Mouse (Mus musculus): ENCODE results near the gene Ugt1a7c. TPM values are rescaled to one million over a fixed set of nuclear protein-coding genes. Genes with fewer than 3 reads are reported as not detected.
"Not testable (repeated sequence)": the region's sequence is repeated elsewhere in the genome, so short reads cannot be mapped to it uniquely, and the experiment has no call there.

The Ugt1a7c gene
- 1.3 and 1.5 TPM in 2 replicates for polyA plus RNA-seq (2014; fragmentation: Nextera tagmentation; extraction: Ambion mirVana)

- no peak for DNase-seq (ENCODE audit: low spot score)
- H3K9me3 ChIP-seq (ENCODE audit: control insufficient read depth, low read length), result no peaks in the 10 kb centered on the region
These were observed at the start of gene Ugt1a7c for GRCm38 (mm10) chr1:88094941-88095492. Gene Ugt1a7c, plus strand, starts transcription at chr1:88095062.

GRCm38 (mm10) chr1:88047408-88047807 is 47.5 kb upstream of the Ugt1a7c start:
- not testable (repeated sequence) for H3K36me3 ChIP-seq (replicated peaks; ENCODE audit: control insufficient read depth, insufficient read depth); H3K4me1 ChIP-seq (replicated peaks; ENCODE audit: control insufficient read depth, insufficient read depth, low read length); H3K27ac ChIP-seq; H3K4me3 ChIP-seq (replicated peaks; ENCODE audit: low read length); ATAC-seq (ENCODE audit: low FRiP score); H3K4me2 ChIP-seq (replicated peaks); H3K9ac ChIP-seq; H3K9me3 ChIP-seq (ENCODE audit: control insufficient read depth, low read length); DNase-seq (ENCODE audit: low spot score); H3K27me3 ChIP-seq (ENCODE audit: control insufficient read depth, insufficient read depth, low read length)
- WGBS, result 84% methylated on average over 2 of the region's 2 CpGs

More at GRCm38 (mm10) chr1:88094941-88095492, at the start of gene Ugt1a7c:
- no peaks in the 10 kb centered on the region for H3K4me1 ChIP-seq (replicated peaks; ENCODE audit: control insufficient read depth, insufficient read depth, low read length)
- ATAC-seq (ENCODE audit: low FRiP score), result no peak
- H3K27me3 ChIP-seq (ENCODE audit: control insufficient read depth, insufficient read depth, low read length), result no peaks in the 10 kb centered on the region
- H3K36me3 ChIP-seq (replicated peaks; ENCODE audit: control insufficient read depth, insufficient read depth), result no peaks in the 10 kb centered on the region
- no peak within 1 kb of the TSS for H3K4me3 ChIP-seq (replicated peaks; ENCODE audit: low read length)
- WGBS, result 72% methylated on average over 10 of the region's 10 CpGs
- H3K9ac ChIP-seq, result no peak within 1 kb of the TSS
- no peak within 1 kb of the TSS for H3K27ac ChIP-seq
- H3K4me2 ChIP-seq (replicated peaks), result no peak within 1 kb of the TSS

- WGBS, result 92% methylated on average over 1 of the region's 1 CpGs
- H3K27me3 ChIP-seq (ENCODE audit: control insufficient read depth, insufficient read depth, low read length), result no peaks in the 10 kb centered on the region
These were observed 39.8 kb upstream of the Ugt1a7c start, which contains the start of gene Ugt1a10 for GRCm38 (mm10) chr1:88055088-88055487. Gene Ugt1a10, plus strand, starts transcription at chr1:88055388.

GRCm38 (mm10) chr1:88066472-88067102 is 28.3 kb upstream of the Ugt1a7c start:
- not testable (repeated sequence) for H3K9me3 ChIP-seq (ENCODE audit: control insufficient read depth, low read length); DNase-seq (ENCODE audit: low spot score); H3K27me3 ChIP-seq (ENCODE audit: control insufficient read depth, insufficient read depth, low read length); H3K4me3 ChIP-seq (replicated peaks; ENCODE audit: low read length); H3K36me3 ChIP-seq (replicated peaks; ENCODE audit: control insufficient read depth, insufficient read depth); H3K9ac ChIP-seq; H3K4me1 ChIP-seq (replicated peaks; ENCODE audit: control insufficient read depth, insufficient read depth, low read length); H3K27ac ChIP-seq; ATAC-seq (ENCODE audit: low FRiP score); H3K4me2 ChIP-seq (replicated peaks)
- 73% methylated on average over 1 of the region's 2 CpGs for WGBS

More at GRCm38 (mm10) chr1:88055088-88055487, 39.8 kb upstream of the Ugt1a7c start, which contains the start of gene Ugt1a10:
- Histone ChIP-seq H3K36me3 (replicated peaks; ENCODE audit: control insufficient read depth, insufficient read depth) (no peaks in the 10 kb centered on the region), H3K9ac (no peak within 1 kb of the TSS), H3K4me1 (replicated peaks; ENCODE audit: control insufficient read depth, insufficient read depth, low read length) (no peaks in the 10 kb centered on the region), H3K27ac (no peak within 1 kb of the TSS), H3K9me3 (ENCODE audit: control insufficient read depth, low read length) (no peaks in the 10 kb centered on the region), H3K4me2 (replicated peaks) (no peak within 1 kb of the TSS), H3K4me3 (replicated peaks; ENCODE audit: low read length) (no peak within 1 kb of the TSS)
- ATAC-seq (ENCODE audit: low FRiP score) (no peak), DNase-seq (ENCODE audit: low spot score) (no peak)

GRCm38 (mm10) chr1:88070495-88070894 is 24.4 kb upstream of the Ugt1a7c start, which contains the start of gene Ugt1a9:
Gene Ugt1a9, plus strand, starts transcription at chr1:88070800.
- no peaks in the 10 kb centered on the region for H3K27me3 ChIP-seq (ENCODE audit: control insufficient read depth, insufficient read depth, low read length)
- H3K4me2 ChIP-seq (replicated peaks), result no peak within 1 kb of the TSS

GRCm38 (mm10) chr1:88070902-88071301 is 24.0 kb upstream of the Ugt1a7c start:
- no peak overlapping the region for H3K4me3 ChIP-seq (replicated peaks; ENCODE audit: low read length)
- no peaks in the 10 kb centered on the region for H3K27me3 ChIP-seq (ENCODE audit: control insufficient read depth, insufficient read depth, low read length)
- ATAC-seq (ENCODE audit: low FRiP score), result no peak
- no peaks in the 10 kb centered on the region for H3K9me3 ChIP-seq (ENCODE audit: control insufficient read depth, low read length)
- H3K4me1 ChIP-seq (replicated peaks; ENCODE audit: control insufficient read depth, insufficient read depth, low read length), result no peaks in the 10 kb centered on the region
- 88% methylated on average over 4 of the region's 4 CpGs for WGBS
- H3K36me3 ChIP-seq (replicated peaks; ENCODE audit: control insufficient read depth, insufficient read depth), result no peaks in the 10 kb centered on the region
- no peak overlapping the region for H3K27ac ChIP-seq
- no peak for DNase-seq (ENCODE audit: low spot score)
- no peak overlapping the region for H3K4me2 ChIP-seq (replicated peaks)
- no peak overlapping the region for H3K9ac ChIP-seq

More at GRCm38 (mm10) chr1:88070495-88070894, 24.4 kb upstream of the Ugt1a7c start, which contains the start of gene Ugt1a9:
- Histone ChIP-seq H3K36me3 (replicated peaks; ENCODE audit: control insufficient read depth, insufficient read depth) (no peaks in the 10 kb centered on the region), H3K27ac (no peak within 1 kb of the TSS), H3K9me3 (ENCODE audit: control insufficient read depth, low read length) (no peaks in the 10 kb centered on the region), H3K4me1 (replicated peaks; ENCODE audit: control insufficient read depth, insufficient read depth, low read length) (no peaks in the 10 kb centered on the region), H3K9ac (no peak within 1 kb of the TSS), H3K4me3 (replicated peaks; ENCODE audit: low read length) (no peak within 1 kb of the TSS)
- ATAC-seq (ENCODE audit: low FRiP score), result no peak
- WGBS, result 82% methylated on average over 2 of the region's 2 CpGs
- no peak for DNase-seq (ENCODE audit: low spot score)

- H3K36me3 ChIP-seq (replicated peaks; ENCODE audit: control insufficient read depth, insufficient read depth), result no peaks in the 10 kb centered on the region
- 93% methylated on average over 2 of the region's 2 CpGs for WGBS
- ATAC-seq (ENCODE audit: low FRiP score) (no peak), DNase-seq (ENCODE audit: low spot score) (no peak)
- H3K9ac ChIP-seq, result no peak overlapping the region
- no peaks in the 10 kb centered on the region for H3K9me3 ChIP-seq (ENCODE audit: control insufficient read depth, low read length)
- no peak overlapping the region for H3K27ac ChIP-seq
- H3K4me2 ChIP-seq (replicated peaks), result no peak overlapping the region
- no peak overlapping the region for H3K4me3 ChIP-seq (replicated peaks; ENCODE audit: low read length)
- no peaks in the 10 kb centered on the region for H3K27me3 ChIP-seq (ENCODE audit: control insufficient read depth, insufficient read depth, low read length)
- no peaks in the 10 kb centered on the region for H3K4me1 ChIP-seq (replicated peaks; ENCODE audit: control insufficient read depth, insufficient read depth, low read length)
These were observed 20.4 kb upstream of the Ugt1a7c start for GRCm38 (mm10) chr1:88074471-88074870.

- 100% methylated on average over 1 of the region's 1 CpGs for WGBS
- H3K4me3 ChIP-seq (replicated peaks; ENCODE audit: low read length), result no peak overlapping the region
- no peak for ATAC-seq (ENCODE audit: low FRiP score)
These were observed 17.7 kb upstream of the Ugt1a7c start for GRCm38 (mm10) chr1:88077128-88077527.

GRCm38 (mm10) chr1:88081670-88082069 is 13.2 kb upstream of the Ugt1a7c start:
- H3K4me1 ChIP-seq (replicated peaks; ENCODE audit: control insufficient read depth, insufficient read depth, low read length), result no peaks in the 10 kb centered on the region
- no peaks in the 10 kb centered on the region for H3K36me3 ChIP-seq (replicated peaks; ENCODE audit: control insufficient read depth, insufficient read depth)
- no peaks in the 10 kb centered on the region for H3K27me3 ChIP-seq (ENCODE audit: control insufficient read depth, insufficient read depth, low read length)
- no peak overlapping the region for H3K9ac ChIP-seq
- H3K4me2 ChIP-seq (replicated peaks), result no peak overlapping the region
- no peak for DNase-seq (ENCODE audit: low spot score)
- H3K4me3 ChIP-seq (replicated peaks; ENCODE audit: low read length), result no peak overlapping the region
- no peak overlapping the region for H3K27ac ChIP-seq
- WGBS, result 95% methylated on average over 1 of the region's 1 CpGs
- ATAC-seq (ENCODE audit: low FRiP score), result no peak
- no peaks in the 10 kb centered on the region for H3K9me3 ChIP-seq (ENCODE audit: control insufficient read depth, low read length)

More at GRCm38 (mm10) chr1:88077128-88077527, 17.7 kb upstream of the Ugt1a7c start:
- H3K9ac ChIP-seq, result no peak overlapping the region
- no peaks in the 10 kb centered on the region for H3K9me3 ChIP-seq (ENCODE audit: control insufficient read depth, low read length)
- no peak overlapping the region for H3K4me2 ChIP-seq (replicated peaks)
- DNase-seq (ENCODE audit: low spot score), result no peak
- H3K27me3 ChIP-seq (ENCODE audit: control insufficient read depth, insufficient read depth, low read length), result no peaks in the 10 kb centered on the region
- H3K36me3 ChIP-seq (replicated peaks; ENCODE audit: control insufficient read depth, insufficient read depth), result no peaks in the 10 kb centered on the region
- no peak overlapping the region for H3K27ac ChIP-seq
- H3K4me1 ChIP-seq (replicated peaks; ENCODE audit: control insufficient read depth, insufficient read depth, low read length), result no peaks in the 10 kb centered on the region
